Mouse (Mus musculus): Measurements from ENCODE around the gene Elfn2.

Elfn2 gene

GRCm38 (mm10) chr15:78624431-78624950 lies 94.1 kb downstream of the Elfn2 start:
- peak; percentile 95 for DNase-seq (ENCODE audit: extremely low read depth, insufficient read length, low spot score)

DNA sequence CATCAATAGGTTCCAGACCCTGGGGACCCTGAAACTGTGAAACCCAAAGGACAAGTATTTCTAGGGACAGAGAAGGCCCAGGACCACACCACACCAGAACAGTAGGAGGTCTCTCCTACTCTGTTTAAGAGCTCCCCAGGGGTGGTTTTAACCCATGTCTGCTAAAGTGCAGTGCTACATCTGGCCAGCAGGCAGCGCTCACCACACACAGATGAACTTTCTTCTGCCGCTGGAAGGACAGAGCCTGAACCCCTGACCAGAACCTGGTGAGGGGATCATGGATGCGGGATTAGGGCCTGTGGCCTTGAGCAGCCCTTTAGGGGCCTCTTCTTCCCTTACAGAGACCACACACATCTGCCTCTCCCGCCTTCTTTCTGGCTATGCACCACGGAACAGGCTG lies 95.1 kb downstream of the Elfn2 start:
- DNase-seq (ENCODE audit: extremely low read depth, insufficient read length, low spot score): peak; percentile 46
